Mouse (Mus musculus): Measurements from ENCODE around the gene Nlrc3.

DNA sequence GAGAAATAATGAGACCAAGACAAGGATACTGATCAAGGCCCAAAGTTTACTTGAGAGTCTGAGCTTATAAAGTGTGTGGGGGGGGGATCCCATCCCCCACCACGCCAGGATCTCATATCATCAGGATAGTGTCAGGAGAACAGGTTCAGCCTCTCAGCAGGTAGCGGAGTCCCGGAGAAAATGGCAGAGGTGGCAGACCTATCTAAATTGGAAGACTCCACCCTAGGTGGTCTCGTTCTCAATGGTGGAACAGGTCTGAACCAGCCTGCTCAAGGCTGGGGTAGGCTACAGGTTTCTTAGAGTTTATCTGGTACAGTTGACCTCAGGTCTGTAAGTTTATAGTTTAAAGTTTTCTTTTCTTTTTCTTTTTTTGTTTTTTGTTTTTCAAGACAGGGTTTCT lies 46.3 kb upstream of the Nlrc3 start:
- TF ChIP-seq GATA1 (IDR thresholded peaks at IDR 0.05; ENCODE audit: low read length) (no peak), TAL1 (IDR thresholded peaks at IDR 0.05; ENCODE audit: low read length) (no peak)

All from erythroblast, embryonic 14.5 days (primary cell).